Mouse (Mus musculus) testis, postnatal 10 days (tissue): ENCODE results near the gene Cd40lg.

Source experiments
- DNase-seq: peaks from one replicate; pipeline ENCODE4 v3.0.0; 2021; ENCODE audit warnings: low spot score

Cd40lg gene

GRCm38 (mm10) chrX:57263515-57263914, 51.6 kb downstream of the Cd40lg start:
- DNase-seq, result no peak
